Mouse (Mus musculus): ENCODE results near the gene Bahd1. TPM values are rescaled to one million over a fixed set of nuclear protein-coding genes. Genes with fewer than 3 reads are reported as not detected.
A peak's percentile ranks its signal among the peaks of the same experiment; 100 is the strongest.

Bahd1 gene
- polyA plus RNA-seq, 1 experiment from 2014 or later, result 5.1 TPM

- H3K4me2 ChIP-seq (replicated peaks), result peak overlapping the region; percentile 99
- peak; percentile 94 for ATAC-seq
- peaks cover 44% of the 10 kb centered on the region for H3K27me3 ChIP-seq (replicated peaks)
- WGBS, result under 1% methylated on average over 79 of the region's 120 CpGs
- no peaks in the 10 kb centered on the region for H3K9me3 ChIP-seq
- H3K4me1 ChIP-seq (replicated peaks), result peaks cover 43% of the 10 kb centered on the region
- no peaks in the 10 kb centered on the region for H3K36me3 ChIP-seq
- peak overlapping the region; percentile 79 for H3K9ac ChIP-seq
- H3K27ac ChIP-seq, result peak overlapping the region; percentile 85
- peak overlapping the region; percentile 90 for H3K4me3 ChIP-seq (replicated peaks)
These were observed 1.2 kb downstream of the Bahd1 start for GRCm38 (mm10) chr2:118901175-118902031.

GRCm38 (mm10) chr2:118902051-118903025, 2.2 kb downstream of the Bahd1 start:
- Histone ChIP-seq H3K4me1 (replicated peaks) (peaks cover 34% of the 10 kb centered on the region), H3K4me3 (replicated peaks) (peak overlapping the region; percentile 90), H3K27me3 (replicated peaks) (peaks cover 35% of the 10 kb centered on the region), H3K36me3 (no peaks in the 10 kb centered on the region), H3K9me3 (no peaks in the 10 kb centered on the region), H3K9ac (peak overlapping the region; percentile 79), H3K27ac (peak overlapping the region; percentile 85), H3K4me2 (replicated peaks) (peak overlapping the region; percentile 99)
- peak; percentile 55 for ATAC-seq
- WGBS, result under 1% methylated on average over 101 of the region's 106 CpGs

- WGBS, result 13% methylated on average over 10 of the region's 10 CpGs
- Histone ChIP-seq H3K36me3 (no peaks in the 10 kb centered on the region), H3K27ac (no peak overlapping the region), H3K4me1 (replicated peaks) (peaks cover 27% of the 10 kb centered on the region), H3K4me2 (replicated peaks) (peak overlapping the region; percentile 99), H3K9me3 (no peaks in the 10 kb centered on the region), H3K27me3 (replicated peaks) (peaks cover 25% of the 10 kb centered on the region), H3K9ac (no peak overlapping the region), H3K4me3 (replicated peaks) (peak overlapping the region; percentile 90; the same call in 1 of the 2 replicates)
- no peak for ATAC-seq
These were observed 3.2 kb downstream of the Bahd1 start for GRCm38 (mm10) chr2:118903333-118903741.

GRCm38 (mm10) chr2:118905433-118906117, 5.4 kb downstream of the Bahd1 start:
- 79% methylated on average over 7 of the region's 7 CpGs for WGBS
- Histone ChIP-seq H3K27ac (no peak overlapping the region), H3K27me3 (replicated peaks) (peaks cover 6% of the 10 kb centered on the region; the same call in 1 of the 2 replicates), H3K4me2 (replicated peaks) (no peak overlapping the region), H3K36me3 (no peaks in the 10 kb centered on the region), H3K4me1 (replicated peaks) (peaks cover 31% of the 10 kb centered on the region), H3K9ac (no peak overlapping the region), H3K4me3 (replicated peaks) (no peak overlapping the region), H3K9me3 (no peaks in the 10 kb centered on the region)
- ATAC-seq, result no peak

- Histone ChIP-seq H3K27ac (no peak overlapping the region), H3K4me3 (replicated peaks) (no peak overlapping the region), H3K9ac (no peak overlapping the region), H3K27me3 (replicated peaks) (0 out of 2 replicates have a peak, but pooled peaks cover 3% of the 10 kb centered on the region), H3K4me2 (replicated peaks) (no peak overlapping the region), H3K36me3 (no peaks in the 10 kb centered on the region), H3K4me1 (replicated peaks) (peaks cover 30% of the 10 kb centered on the region), H3K9me3 (no peaks in the 10 kb centered on the region)
- ATAC-seq, result no peak
- WGBS, result 84% methylated on average over 5 of the region's 5 CpGs
These were observed 5.9 kb downstream of the Bahd1 start for GRCm38 (mm10) chr2:118906118-118906492.

GRCm38 (mm10) chr2:118907781-118908180, 7.6 kb downstream of the Bahd1 start:
- H3K4me3 ChIP-seq (replicated peaks), result no peak overlapping the region
- 90% methylated on average over 3 of the region's 3 CpGs for WGBS
- 0 out of 2 replicates have a peak, but pooled peaks cover 2% of the 10 kb centered on the region for H3K27me3 ChIP-seq (replicated peaks)
- H3K4me1 ChIP-seq (replicated peaks), result peaks cover 29% of the 10 kb centered on the region
- no peaks in the 10 kb centered on the region for H3K36me3 ChIP-seq
- no peaks in the 10 kb centered on the region for H3K9me3 ChIP-seq
- ATAC-seq, result no peak
- no peak overlapping the region for H3K4me2 ChIP-seq (replicated peaks)
- no peak overlapping the region for H3K9ac ChIP-seq
- H3K27ac ChIP-seq, result no peak overlapping the region

- H3K4me3 ChIP-seq (replicated peaks), result no peak overlapping the region
- no peak overlapping the region for H3K4me2 ChIP-seq (replicated peaks)
- H3K9ac ChIP-seq, result no peak overlapping the region
- no peak overlapping the region for H3K27ac ChIP-seq
- no peaks in the 10 kb centered on the region for H3K27me3 ChIP-seq (replicated peaks)
- H3K36me3 ChIP-seq, result no peaks in the 10 kb centered on the region
- WGBS, result 78% methylated on average over 1 of the region's 1 CpGs
- no peaks in the 10 kb centered on the region for H3K9me3 ChIP-seq
- peaks cover 35% of the 10 kb centered on the region for H3K4me1 ChIP-seq (replicated peaks)
- no peak for ATAC-seq
These were observed 9.0 kb downstream of the Bahd1 start for GRCm38 (mm10) chr2:118909151-118909550.

GRCm38 (mm10) chr2:118910605-118911278, 10.6 kb downstream of the Bahd1 start:
- 65% methylated on average over 7 of the region's 7 CpGs for WGBS
- Histone ChIP-seq H3K9ac (no peak overlapping the region), H3K9me3 (no peaks in the 10 kb centered on the region), H3K36me3 (no peaks in the 10 kb centered on the region), H3K27me3 (replicated peaks) (no peaks in the 10 kb centered on the region), H3K4me1 (replicated peaks) (peaks cover 36% of the 10 kb centered on the region), H3K4me2 (replicated peaks) (peak overlapping the region; percentile 22), H3K4me3 (replicated peaks) (no peak overlapping the region), H3K27ac (0 out of 2 replicates have a peak overlapping the region, but pooled peaks have one; percentile 1)
- peak; percentile 72 for ATAC-seq

- H3K4me1 ChIP-seq (replicated peaks), result peaks cover 33% of the 10 kb centered on the region
- H3K36me3 ChIP-seq, result no peaks in the 10 kb centered on the region
- no peak for ATAC-seq
- 0 out of 2 replicates have a peak overlapping the region, but pooled peaks have one; percentile 23 for H3K9ac ChIP-seq
- H3K4me3 ChIP-seq (replicated peaks), result no peak overlapping the region
- H3K27ac ChIP-seq, result no peak overlapping the region
- no peak overlapping the region for H3K4me2 ChIP-seq (replicated peaks)
- WGBS, result 75% methylated on average over 8 of the region's 8 CpGs
- no peaks in the 10 kb centered on the region for H3K9me3 ChIP-seq
- H3K27me3 ChIP-seq (replicated peaks), result no peaks in the 10 kb centered on the region
These were observed 12.5 kb downstream of the Bahd1 start for GRCm38 (mm10) chr2:118912706-118913105.

- 53% methylated on average over 11 of the region's 11 CpGs for WGBS
These were observed 13.5 kb downstream of the Bahd1 start for GRCm38 (mm10) chr2:118913551-118914276.

GRCm38 (mm10) chr2:118914685-118915084, 14.5 kb downstream of the Bahd1 start:
- no peak overlapping the region for H3K4me3 ChIP-seq (replicated peaks)
- H3K36me3 ChIP-seq, result no peaks in the 10 kb centered on the region
- no peak overlapping the region for H3K4me2 ChIP-seq (replicated peaks)
- ATAC-seq, result no peak
- no peaks in the 10 kb centered on the region for H3K9me3 ChIP-seq
- WGBS, result 73% methylated on average over 8 of the region's 8 CpGs
- no peak overlapping the region for H3K27ac ChIP-seq
- peaks cover 30% of the 10 kb centered on the region for H3K4me1 ChIP-seq (replicated peaks)
- no peaks in the 10 kb centered on the region for H3K27me3 ChIP-seq (replicated peaks)
- no peak overlapping the region for H3K9ac ChIP-seq

More at GRCm38 (mm10) chr2:118913551-118914276, 13.5 kb downstream of the Bahd1 start:
- peak overlapping the region; percentile 12; the same call in 1 of the 2 replicates for H3K4me2 ChIP-seq (replicated peaks)
- ATAC-seq, result no peak
- no peak overlapping the region for H3K27ac ChIP-seq
- H3K27me3 ChIP-seq (replicated peaks), result no peaks in the 10 kb centered on the region
- H3K9me3 ChIP-seq, result no peaks in the 10 kb centered on the region
- no peak overlapping the region for H3K9ac ChIP-seq
- no peaks in the 10 kb centered on the region for H3K36me3 ChIP-seq
- H3K4me1 ChIP-seq (replicated peaks), result peaks cover 33% of the 10 kb centered on the region
- H3K4me3 ChIP-seq (replicated peaks), result no peak overlapping the region

Measured in intestine, embryonic 15.5 days (tissue).